In genomic region chr1:94033075-94033602, GRCm38 (mm10) we compare ENCODE assay signal across 26 mouse cellular contexts. TPM values are rescaled to one million over a fixed set of nuclear protein-coding genes. Genes with fewer than 3 reads are reported as not detected.
DNase-seq lines count a peak whose midpoint lies in the region; ATAC-seq lines count a peak whose summit lies in the region.
"Had no signal": no experiment of that assay in that cellular context is flagged by ENCODE, and none has a peak within 500 bp of the region (broad histone marks: within the 10 kb centered on the region; RNA-seq: fewer than 3 reads in every experiment).

No protein-coding gene starts in this region.

- no peaks in the 10 kb centered on the region for H3K27me3 ChIP-seq in heart, embryonic 11.5 days (ENCODE audit: control insufficient read depth, insufficient read depth, low read length)
- no peaks in the 10 kb centered on the region for H3K27me3 ChIP-seq in midbrain, embryonic 13.5 days
- H3K27me3 ChIP-seq: CH12.LX; embryonic facial prominence, embryonic 12.5 days; forebrain, embryonic 13.5 days; forebrain, embryonic 15.5 days had no signal

- H3K4me2 ChIP-seq in heart, embryonic 11.5 days = no peak overlapping the region
- H3K4me2 ChIP-seq in midbrain, embryonic 13.5 days (replicated peaks) = no peak overlapping the region
- H3K4me2 ChIP-seq: embryonic facial prominence, embryonic 12.5 days; forebrain, embryonic 13.5 days; forebrain, embryonic 15.5 days had no signal

- no peak overlapping the region for H3K4me3 ChIP-seq in heart, embryonic 11.5 days (ENCODE audit: low read depth, low read length)
- H3K4me3 ChIP-seq in midbrain, embryonic 13.5 days (replicated peaks) = no peak overlapping the region
- H3K4me3 ChIP-seq: embryonic facial prominence, embryonic 10.5 days; embryonic facial prominence, embryonic 12.5 days; forebrain, embryonic 13.5 days; forebrain, embryonic 15.5 days had no signal

- no peaks in the 10 kb centered on the region; the same call in 1 of the 2 replicates for H3K4me1 ChIP-seq in heart, embryonic 11.5 days (ENCODE audit: control insufficient read depth, insufficient read depth, low read length)
- peaks cover 6% of the 10 kb centered on the region for H3K4me1 ChIP-seq in midbrain, embryonic 13.5 days (replicated peaks)
- H3K4me1 ChIP-seq: embryonic facial prominence, embryonic 12.5 days had no signal

- ATAC-seq in megakaryocyte progenitor cell, adult 5-6 weeks (replicated peaks; ENCODE audit: poor library complexity) = peak; percentile 6; the same call in 1 of the 2 replicates
- ATAC-seq in heart, embryonic 11.5 days (replicated peaks; ENCODE audit: insufficient number of reproducible peaks, low FRiP score, low TSS enrichment) = no peak
- no peak for ATAC-seq in midbrain, embryonic 13.5 days
- ATAC-seq: activated CD4-positive, CD25-positive, alpha-beta regulatory T cell, adult 4 months; CD4-positive, CD25-positive, alpha-beta regulatory T cell, adult 4 months; forebrain, embryonic 13.5 days; forebrain, embryonic 15.5 days; forebrain, postnatal 0 days; Patski had no signal

- no peaks in the 10 kb centered on the region for H3K36me3 ChIP-seq in heart, embryonic 11.5 days (ENCODE audit: control insufficient read depth, insufficient read depth, low read length)
- no peaks in the 10 kb centered on the region for H3K36me3 ChIP-seq in midbrain, embryonic 13.5 days
- H3K36me3 ChIP-seq: embryonic facial prominence, embryonic 10.5 days; embryonic facial prominence, embryonic 12.5 days; forebrain, embryonic 15.5 days; G1E had no signal

- no peaks in the 10 kb centered on the region for H3K9me3 ChIP-seq in heart, embryonic 11.5 days (replicated peaks; ENCODE audit: control insufficient read depth, low read length)
- no peaks in the 10 kb centered on the region for H3K9me3 ChIP-seq in midbrain, embryonic 13.5 days
- H3K9me3 ChIP-seq: embryonic facial prominence, embryonic 10.5 days; embryonic facial prominence, embryonic 12.5 days; forebrain, embryonic 13.5 days; forebrain, embryonic 15.5 days; G1E had no signal

- no peak overlapping the region for H3K9ac ChIP-seq in heart, embryonic 11.5 days (ENCODE audit: low read depth, low read length)
- H3K9ac ChIP-seq in midbrain, embryonic 13.5 days (replicated peaks) = no peak overlapping the region
- H3K9ac ChIP-seq: embryonic facial prominence, embryonic 12.5 days; forebrain, embryonic 13.5 days; forebrain, embryonic 15.5 days; forebrain, postnatal 0 days had no signal

- WGBS in heart, embryonic 11.5 days (ENCODE audit: insufficient replicate concordance) = 74% methylated on average over 2 of the region's 2 CpGs
- WGBS in midbrain, embryonic 13.5 days = 90% methylated on average over 2 of the region's 2 CpGs

- DNase-seq in adrenal gland, adult 2 months = peak; percentile 17
- no peak for DNase-seq in adrenal gland, adult 18-20 months (ENCODE audit: low spot score in 2 of 2)
- DNase-seq: adrenal gland, adult 8-10 months; adrenal gland, postnatal 14 days; adrenal gland, postnatal 36 days; B cell, adult 2 months; cerebellum, adult 11-12 months; cerebellum, adult 2 months; cerebellum, adult 9-10 months; cerebellum, postnatal 10 days; cerebellum, postnatal 25 days; forebrain, postnatal 0 days had no signal

- H3K27ac ChIP-seq in heart, embryonic 11.5 days (ENCODE audit: low read depth, low read length) = no peak overlapping the region
- H3K27ac ChIP-seq in midbrain, embryonic 13.5 days = no peak overlapping the region
- H3K27ac ChIP-seq: embryonic facial prominence, embryonic 10.5 days; embryonic facial prominence, embryonic 12.5 days; forebrain, embryonic 13.5 days; forebrain, embryonic 15.5 days had no signal

RNA-seq across cellular contexts. Expression of gene Neu4, which starts 12.9 kb away (rescaled TPM):
- not detected for total RNA-seq in adrenal gland, adult 2 months (2021)
- polyA plus RNA-seq in adrenal gland, adult 2 months (2012; rRNA removed) = not detected in 2 replicates
- not detected for total RNA-seq in adrenal gland, adult 18-20 months (2021)
- total RNA-seq in megakaryocyte progenitor cell, adult 5-6 weeks (2015) = not detected in 2 replicates
- not detected in 2 replicates for total RNA-seq in megakaryocyte progenitor cell, adult 5-6 weeks (2017)
- not detected in 2 replicates for polyA plus RNA-seq in heart, embryonic 11.5 days (2014; fragmentation: Nextera tagmentation; extraction: Ambion mirVana)
- not detected in 2 replicates for polyA plus RNA-seq in midbrain, embryonic 13.5 days (2015; fragmentation: Nextera tagmentation; extraction: Ambion mirVana)
- total RNA-seq: adrenal gland, adult 8-10 months; adrenal gland, postnatal 14 days; adrenal gland, postnatal 36 days; CH12.LX had no signal
- polyA plus RNA-seq: CD4-positive, CD25-positive, alpha-beta regulatory T cell, adult 4 months; embryonic facial prominence, embryonic 10.5 days; embryonic facial prominence, embryonic 12.5 days; embryonic facial prominence, embryonic 14.5 days; forebrain, embryonic 11.5 days; forebrain, embryonic 13.5 days; forebrain, embryonic 15.5 days; G1E; Patski had no signal

RNA-seq across cellular contexts. Expression of gene Pdcd1, which starts 19.2 kb away (rescaled TPM):
- total RNA-seq in adrenal gland, adult 2 months (2021) = under 1 TPM in 1 of 2 experiments, not detected in 1; 0.14 TPM
- polyA plus RNA-seq in adrenal gland, adult 2 months (2012; rRNA removed) = 0.11 and 0.17 TPM in 2 replicates
- under 1 TPM in 1 of 2 experiments, not detected in 1; 0.26 TPM for total RNA-seq in adrenal gland, adult 18-20 months (2021)
- total RNA-seq in megakaryocyte progenitor cell, adult 5-6 weeks (2015) = not detected in 2 replicates
- total RNA-seq in megakaryocyte progenitor cell, adult 5-6 weeks (2017) = not detected in 2 replicates
- 0.10 and 0.14 TPM in 2 replicates for polyA plus RNA-seq in heart, embryonic 11.5 days (2014; fragmentation: Nextera tagmentation; extraction: Ambion mirVana)
- not detected in 2 replicates for polyA plus RNA-seq in midbrain, embryonic 13.5 days (2015; fragmentation: Nextera tagmentation; extraction: Ambion mirVana)
- total RNA-seq: adrenal gland, postnatal 14 days; forebrain, postnatal 0 days had no signal
- polyA plus RNA-seq: embryonic facial prominence, embryonic 10.5 days; embryonic facial prominence, embryonic 12.5 days; forebrain, embryonic 11.5 days; forebrain, embryonic 13.5 days; forebrain, embryonic 15.5 days; forebrain, postnatal 0 days; Patski had no signal

RNA-seq across cellular contexts. Expression of gene Gal3st2c, which starts 42.8 kb away (rescaled TPM):
- total RNA-seq in adrenal gland, adult 2 months (2021) = under 1 TPM; 0.09 to 0.17 TPM
- 0.01 TPM in 1 of 2 replicates, not detected in the other for polyA plus RNA-seq in adrenal gland, adult 2 months (2012; rRNA removed)
- under 1 TPM; 0.10 to 0.17 TPM for total RNA-seq in adrenal gland, adult 18-20 months (2021)
- not detected in 2 replicates for total RNA-seq in megakaryocyte progenitor cell, adult 5-6 weeks (2015)
- total RNA-seq in megakaryocyte progenitor cell, adult 5-6 weeks (2017) = not detected in 2 replicates
- polyA plus RNA-seq in heart, embryonic 11.5 days (2014; fragmentation: Nextera tagmentation; extraction: Ambion mirVana) = not detected in 2 replicates
- not detected in 2 replicates for polyA plus RNA-seq in midbrain, embryonic 13.5 days (2015; fragmentation: Nextera tagmentation; extraction: Ambion mirVana)
- total RNA-seq: CH12.LX; forebrain, postnatal 0 days had no signal
- polyA plus RNA-seq: cerebellum, adult 2 months; embryonic facial prominence, embryonic 10.5 days; embryonic facial prominence, embryonic 12.5 days; embryonic facial prominence, embryonic 14.5 days; forebrain, embryonic 11.5 days; forebrain, embryonic 13.5 days; forebrain, embryonic 15.5 days; forebrain, postnatal 0 days; G1E had no signal
